Mouse (Mus musculus) liver, embryonic 15.5 days (tissue): Measurements from ENCODE around the gene Uap1l1. TPM values are rescaled to one million over a fixed set of nuclear protein-coding genes. Genes with fewer than 3 reads are reported as not detected.

Source experiments
- ATAC-seq: fragments of 200-750 bp; cut with Nextera tagmentation; 2 replicates; pipeline ENCODE4 v1.8.0; 2017; ENCODE audit warnings: moderate number of reproducible peaks, mild to moderate bottlenecking, moderate library complexity; ENCODE audit not compliant: insufficient read depth
- H3K27ac ChIP-seq: fragments of 300-500 bp; sonication (generic); replicated peaks from 2 replicates; pipeline ENCODE4 v1.5.1; 2015; ENCODE audit warnings: mild to moderate bottlenecking, inconsistent platforms
- H3K27me3 ChIP-seq: fragments of 300-500 bp; sonication (generic); 2 replicates; pipeline ENCODE4 v1.6.1; 2015; ENCODE audit warnings: mild to moderate bottlenecking, inconsistent platforms
- H3K36me3 ChIP-seq: fragments of 300-500 bp; sonication (generic); replicated peaks from 2 replicates; pipeline ENCODE4 v1.6.1; 2015; ENCODE audit warnings: moderate library complexity, mild to moderate bottlenecking, inconsistent platforms
- H3K4me1 ChIP-seq: fragments of 300-500 bp; sonication (generic); replicated peaks from 2 replicates; pipeline ENCODE4 v1.6.1; 2015; ENCODE audit warnings: inconsistent platforms
- H3K4me2 ChIP-seq: fragments of 300-500 bp; sonication (generic); 2 replicates; pipeline ENCODE4 v1.6.1; 2015; ENCODE audit warnings: moderate library complexity, mild to moderate bottlenecking, inconsistent platforms
- H3K4me3 ChIP-seq: fragments of 300-500 bp; sonication (generic); replicated peaks from 2 replicates; pipeline ENCODE4 v1.5.1; 2015; ENCODE audit warnings: mild to moderate bottlenecking, inconsistent platforms
- H3K9ac ChIP-seq: fragments of 300-500 bp; sonication (generic); 2 replicates; pipeline ENCODE4 v1.6.1; 2015; ENCODE audit warnings: moderate library complexity, mild to moderate bottlenecking, inconsistent platforms
- H3K9me3 ChIP-seq: fragments of 300-500 bp; sonication (generic); replicated peaks from 2 replicates; pipeline ENCODE4 v1.6.1; 2016; ENCODE audit warnings: inconsistent platforms
- WGBS: fragments of 180-500 bp; shearing (Covaris S2); methylation state at CpG from one replicate; pipeline ENCODE4 v1.1.7; 2015; ENCODE audit warnings: mixed read lengths; ENCODE audit not compliant: insufficient replicate concordance; 5-methylcytosine and 5-hydroxymethylcytosine counted together
- polyA plus RNA-seq: library from polyadenylated mRNA; unstranded; fragments of >200 nt; fragmentation: Nextera tagmentation; extraction: Ambion mirVana; gene quantifications from 2 replicates; pipeline ENCODE4 v1.2.1, GENCODE M21; 2015

The Uap1l1 gene
- polyA plus RNA-seq, 1 experiment from 2014 or later: 15.1 TPM

DNA sequence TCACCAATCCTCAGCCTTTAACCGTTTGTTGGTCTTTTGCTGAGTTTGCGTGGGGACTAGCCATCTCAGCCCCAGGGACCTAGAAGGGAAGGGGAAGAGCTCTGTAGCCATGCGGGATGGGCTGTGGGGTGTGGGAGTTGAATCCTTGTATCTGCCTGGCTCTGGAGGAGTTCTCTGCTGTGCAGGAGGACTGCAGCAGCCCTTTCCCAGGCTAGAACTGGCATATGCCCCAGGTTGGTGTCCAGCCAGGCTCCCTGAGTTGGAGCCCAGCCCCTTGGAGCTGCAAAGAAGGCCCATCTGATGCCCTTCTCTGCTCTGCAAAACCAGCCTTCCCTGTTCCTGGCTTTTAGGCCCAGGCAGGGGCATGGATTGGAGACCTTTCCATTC, 31.1 kb upstream of the Uap1l1 start:
- WGBS: 16% methylated on average over 3 of the region's 3 CpGs
- H3K9ac ChIP-seq: no peak overlapping the region
- peak overlapping the region; percentile 73 for H3K4me2 ChIP-seq
- H3K36me3 ChIP-seq: no peaks in the 10 kb centered on the region
- H3K27me3 ChIP-seq: peaks cover 85% of the 10 kb centered on the region
- no peak overlapping the region for H3K4me3 ChIP-seq
- H3K27ac ChIP-seq: no peak overlapping the region
- H3K4me1 ChIP-seq: peaks cover 13% of the 10 kb centered on the region
- H3K9me3 ChIP-seq: no peaks in the 10 kb centered on the region
- ATAC-seq: no peak

DNA sequence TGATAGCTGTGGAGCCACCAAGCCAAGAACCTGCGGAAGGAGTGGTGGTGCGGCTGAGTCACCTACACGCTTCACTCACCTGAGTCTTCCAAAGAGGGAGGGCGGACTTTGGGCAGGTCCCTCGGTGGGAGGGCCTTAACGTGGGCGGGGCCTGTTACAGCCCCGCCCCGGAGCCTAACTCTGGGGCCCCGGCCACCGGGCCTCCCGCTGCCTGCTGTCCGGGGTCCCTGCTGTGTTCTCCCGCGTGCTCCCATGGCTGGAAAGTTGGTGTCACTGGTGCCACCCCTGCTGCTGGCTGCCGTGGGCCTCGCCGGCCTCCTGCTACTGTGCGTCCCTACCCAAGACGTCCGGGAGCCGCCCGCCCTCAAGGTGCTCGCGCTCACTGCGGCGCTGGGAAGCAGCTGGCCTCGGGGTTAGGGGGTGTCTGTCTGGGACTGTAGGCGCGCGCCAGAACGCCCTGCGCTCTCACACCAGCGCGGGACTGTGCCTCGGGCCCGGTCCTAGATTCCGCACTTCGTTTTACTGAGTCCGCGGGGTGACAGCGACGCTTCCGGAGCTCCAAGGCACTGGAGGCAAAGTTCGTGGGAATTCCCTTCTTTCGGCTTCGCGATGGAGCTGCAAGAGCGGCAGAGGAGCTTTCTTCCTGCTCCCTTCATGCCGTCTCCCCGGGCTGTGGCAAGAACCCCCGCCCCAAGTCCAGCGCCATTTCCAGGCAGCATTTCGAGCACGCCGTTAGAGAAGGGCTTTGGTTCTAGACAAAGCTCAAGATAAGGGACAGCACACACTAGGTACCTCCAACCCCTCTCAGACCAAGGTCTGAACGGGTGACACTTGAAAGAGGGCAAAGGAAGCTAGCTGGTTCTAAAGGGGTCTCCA, 30.5 kb upstream of the Uap1l1 start, which contains the start of gene Entpd2:
Gene Entpd2, plus strand, starts transcription at position 154 of the 876 bp plus-strand sequence.
- Histone ChIP-seq H3K4me1 (peaks cover 13% of the 10 kb centered on the region), H3K27ac (no peak within 1 kb of the TSS), H3K9me3 (no peaks in the 10 kb centered on the region), H3K27me3 (peaks cover 79% of the 10 kb centered on the region), H3K36me3 (no peaks in the 10 kb centered on the region), H3K9ac (no peak within 1 kb of the TSS), H3K4me3 (peak within 1 kb of the TSS; percentile 49), H3K4me2 (peak within 1 kb of the TSS; percentile 73)
- 3% methylated on average over 57 of the region's 57 CpGs for WGBS
- peak; percentile 37; the same call in 1 of the 2 replicates for ATAC-seq

DNA sequence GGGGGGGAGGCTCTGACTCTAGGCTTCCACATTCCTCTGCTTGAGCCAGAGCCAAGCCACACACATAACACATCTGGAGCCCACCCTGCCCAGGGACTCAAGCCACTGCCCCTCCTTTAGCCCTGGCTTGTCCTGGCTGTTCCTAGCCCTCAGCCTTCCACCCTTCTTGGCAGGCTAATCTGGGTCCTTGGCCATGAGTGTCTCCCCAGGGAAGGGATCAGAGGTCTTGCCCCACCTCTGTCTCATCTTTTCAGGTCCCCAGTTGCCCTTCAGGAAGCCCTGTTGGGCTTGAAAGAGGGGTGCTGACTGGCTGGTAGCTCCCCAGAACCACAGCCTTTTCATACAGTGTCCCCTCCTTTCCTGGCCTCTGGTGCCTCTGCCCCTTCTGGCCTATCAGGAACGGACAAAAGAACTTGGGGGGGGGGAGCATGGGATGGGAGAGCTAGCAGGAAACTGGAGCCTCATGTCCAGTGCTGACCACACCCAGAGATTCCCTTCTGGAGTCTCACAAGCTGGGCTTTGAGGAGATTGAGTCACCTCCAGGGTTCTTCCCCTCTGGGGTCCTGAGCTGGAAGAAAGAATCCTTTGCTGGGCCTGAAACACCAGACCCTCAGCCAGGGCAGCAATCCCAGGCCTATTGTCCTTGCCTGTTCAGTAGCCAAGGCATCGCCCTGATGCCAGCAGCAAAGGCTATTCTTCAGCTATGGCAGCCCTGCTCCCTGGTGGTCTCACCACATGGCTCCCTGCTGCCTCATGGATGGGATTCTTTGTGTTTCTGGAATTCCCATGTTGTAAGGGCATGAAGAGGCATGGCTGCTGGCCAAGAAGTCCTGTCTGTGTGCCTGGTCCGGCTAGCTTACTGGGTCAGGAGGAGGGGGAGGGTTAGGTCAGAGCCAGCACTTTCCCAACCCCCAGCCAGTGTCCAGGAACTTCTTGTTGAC, 29.1 kb upstream of the Uap1l1 start:
- peaks cover 10% of the 10 kb centered on the region for H3K4me1 ChIP-seq
- no peak overlapping the region for H3K27ac ChIP-seq
- no peak overlapping the region for H3K4me3 ChIP-seq
- no peak for ATAC-seq
- 35% methylated on average over 3 of the region's 3 CpGs for WGBS
- peaks cover 65% of the 10 kb centered on the region for H3K27me3 ChIP-seq
- no peaks in the 10 kb centered on the region for H3K36me3 ChIP-seq
- H3K9ac ChIP-seq: no peak overlapping the region
- no peaks in the 10 kb centered on the region for H3K9me3 ChIP-seq
- H3K4me2 ChIP-seq: no peak overlapping the region

DNA sequence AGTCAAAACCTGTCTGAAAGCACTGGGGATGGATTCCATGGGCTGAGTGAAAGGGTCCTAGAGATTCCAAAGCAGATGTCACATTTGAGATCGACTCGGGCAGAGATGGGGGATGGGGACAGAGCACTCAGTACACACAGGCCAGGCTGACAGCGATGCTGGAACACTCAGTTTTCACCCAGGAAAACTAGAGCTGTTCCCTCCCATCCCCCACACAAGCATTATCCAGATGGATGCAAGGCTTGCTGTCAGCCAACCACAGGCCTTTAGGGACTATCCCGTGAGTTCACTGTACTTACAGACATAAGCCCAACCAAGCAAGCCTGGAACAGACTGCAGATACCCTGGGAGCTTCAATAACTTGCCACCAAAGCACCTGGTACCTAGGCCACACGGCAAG, 25.8 kb upstream of the Uap1l1 start:
- Histone ChIP-seq H3K9me3 (no peaks in the 10 kb centered on the region), H3K36me3 (no peaks in the 10 kb centered on the region), H3K4me2 (no peak overlapping the region), H3K27ac (no peak overlapping the region), H3K4me1 (peaks cover 8% of the 10 kb centered on the region), H3K27me3 (peaks cover 41% of the 10 kb centered on the region), H3K4me3 (no peak overlapping the region), H3K9ac (no peak overlapping the region)
- no peak for ATAC-seq
- WGBS: 60% methylated on average over 5 of the region's 5 CpGs

DNA sequence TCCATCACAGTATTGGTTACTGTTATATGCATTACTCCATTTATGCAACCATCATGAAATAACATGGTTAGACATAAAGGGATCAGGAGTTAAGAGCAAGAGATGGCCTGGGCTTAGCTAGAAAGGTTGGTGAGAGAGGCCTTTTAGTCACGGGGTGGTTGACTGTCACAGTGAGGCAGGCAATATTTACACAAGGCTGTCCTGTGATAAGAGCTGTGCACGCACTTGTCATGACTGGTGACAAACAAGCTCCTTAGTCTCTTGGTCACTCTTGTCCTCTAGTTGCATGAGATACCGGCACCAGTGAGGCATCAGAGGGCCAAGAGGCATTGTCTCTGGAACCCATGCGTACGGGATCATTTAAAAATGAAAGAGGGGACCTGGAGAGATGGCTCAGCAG, 19.0 kb upstream of the Uap1l1 start:
- Histone ChIP-seq H3K4me3 (no peak overlapping the region), H3K9me3 (no peaks in the 10 kb centered on the region), H3K27me3 (0 out of 2 replicates have a peak, but pooled peaks cover 25% of the 10 kb centered on the region), H3K4me1 (no peaks in the 10 kb centered on the region), H3K36me3 (no peaks in the 10 kb centered on the region), H3K9ac (no peak overlapping the region), H3K4me2 (no peak overlapping the region), H3K27ac (no peak overlapping the region)
- 55% methylated on average over 5 of the region's 5 CpGs for WGBS
- ATAC-seq: peak; percentile 58

DNA sequence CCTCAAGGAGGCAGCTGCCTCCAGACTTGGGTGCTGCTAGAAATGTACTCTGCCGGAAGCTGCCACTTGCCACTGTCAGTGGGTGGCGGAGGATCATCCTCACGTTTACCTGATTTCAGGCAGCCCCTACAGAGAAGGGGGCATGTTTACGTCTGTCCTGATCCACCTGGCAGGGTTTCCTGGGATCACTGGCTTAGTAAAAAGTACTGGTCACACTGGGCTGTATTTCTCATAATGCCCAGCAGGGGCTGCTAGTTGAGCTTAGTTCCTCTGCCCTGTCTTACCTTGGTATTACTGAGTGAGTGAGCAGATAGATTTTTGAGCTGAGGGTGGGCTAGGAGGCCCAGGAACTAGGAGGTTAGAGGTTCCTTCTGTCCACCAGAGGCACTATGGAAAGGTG, 11.1 kb upstream of the Uap1l1 start:
- 61% methylated on average over 4 of the region's 4 CpGs for WGBS
- Histone ChIP-seq H3K9me3 (no peaks in the 10 kb centered on the region), H3K4me2 (no peak overlapping the region), H3K27ac (no peak overlapping the region), H3K9ac (no peak overlapping the region), H3K36me3 (peaks cover 41% of the 10 kb centered on the region), H3K4me3 (no peak overlapping the region), H3K27me3 (0 out of 2 replicates have a peak, but pooled peaks cover 4% of the 10 kb centered on the region), H3K4me1 (peaks cover 49% of the 10 kb centered on the region)
- ATAC-seq: no peak

DNA sequence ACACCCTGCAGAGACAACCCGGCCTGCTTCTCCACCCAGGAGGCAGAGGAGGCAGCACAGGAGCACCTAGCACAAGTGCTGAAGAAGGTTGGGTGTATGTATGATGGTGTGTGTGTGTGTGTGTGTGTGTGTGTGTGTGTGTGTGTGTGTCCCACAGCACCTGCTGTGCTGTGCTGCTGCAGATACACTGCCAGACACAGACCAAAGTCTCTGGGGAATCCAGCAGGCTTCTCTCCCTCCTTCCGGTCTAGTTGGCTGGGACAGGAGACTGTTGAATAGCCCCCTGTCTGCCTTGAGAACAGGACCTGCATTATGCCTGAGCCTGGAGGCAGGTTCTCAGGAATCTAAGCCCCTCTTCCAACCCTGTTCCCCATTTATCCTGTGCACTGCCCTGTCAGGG, 7.9 kb upstream of the Uap1l1 start:
- peaks cover 75% of the 10 kb centered on the region for H3K4me1 ChIP-seq
- no peaks in the 10 kb centered on the region; the same call in 1 of the 2 replicates for H3K27me3 ChIP-seq
- H3K4me3 ChIP-seq: peak overlapping the region; percentile 86
- peak overlapping the region; percentile 82 for H3K9ac ChIP-seq
- H3K9me3 ChIP-seq: no peaks in the 10 kb centered on the region
- H3K36me3 ChIP-seq: peaks cover 38% of the 10 kb centered on the region
- peak overlapping the region; percentile 98 for H3K4me2 ChIP-seq
- 37% methylated on average over 2 of the region's 2 CpGs for WGBS
- ATAC-seq: no peak
- peak overlapping the region; percentile 90; the same call in 1 of the 2 replicates for H3K27ac ChIP-seq

DNA sequence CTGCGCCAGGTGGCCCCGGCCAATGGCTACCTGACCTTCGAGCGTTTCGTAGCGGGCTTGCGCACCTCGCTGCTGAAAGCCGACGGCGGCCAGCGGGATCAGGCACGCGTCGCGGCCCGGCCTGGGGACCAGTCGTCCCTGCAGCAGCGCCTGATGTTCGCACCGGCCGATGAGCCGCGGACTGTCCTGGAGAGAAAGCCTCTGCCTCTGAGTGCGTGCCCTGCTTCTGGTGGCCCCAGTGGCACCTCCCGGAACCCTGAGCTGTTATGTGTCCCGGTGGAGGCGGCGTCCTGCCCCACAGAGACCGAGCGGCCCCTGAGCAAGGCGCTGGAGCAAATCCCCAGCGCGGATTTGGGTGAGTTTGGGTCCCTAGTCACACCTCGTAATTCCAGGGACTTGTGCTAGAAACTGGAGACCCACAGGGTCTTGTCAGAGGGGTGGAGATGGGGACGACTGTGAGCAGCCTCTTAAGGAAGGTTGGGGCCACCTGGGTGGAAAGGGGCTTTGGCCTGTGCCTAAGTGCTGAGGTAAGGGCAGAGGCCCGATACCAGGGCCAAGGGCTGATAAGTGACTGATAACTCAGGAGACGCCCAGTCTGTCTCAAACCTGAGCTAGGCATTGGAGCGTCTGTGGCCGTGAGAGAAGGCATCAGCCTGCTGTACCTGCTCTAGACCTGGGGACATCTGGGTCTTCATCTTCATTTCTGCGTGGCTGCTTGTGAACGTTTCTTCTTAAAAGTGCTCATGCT, 7.3 kb upstream of the Uap1l1 start:
- Histone ChIP-seq H3K4me3 (peak overlapping the region; percentile 86), H3K36me3 (peaks cover 32% of the 10 kb centered on the region), H3K27me3 (no peaks in the 10 kb centered on the region; the same call in 1 of the 2 replicates), H3K9me3 (no peaks in the 10 kb centered on the region), H3K27ac (peak overlapping the region; percentile 90), H3K4me2 (peak overlapping the region; percentile 98), H3K4me1 (peaks cover 75% of the 10 kb centered on the region), H3K9ac (peak overlapping the region; percentile 82)
- peak; percentile 43 for ATAC-seq
- 2% methylated on average over 42 of the region's 42 CpGs for WGBS

DNA sequence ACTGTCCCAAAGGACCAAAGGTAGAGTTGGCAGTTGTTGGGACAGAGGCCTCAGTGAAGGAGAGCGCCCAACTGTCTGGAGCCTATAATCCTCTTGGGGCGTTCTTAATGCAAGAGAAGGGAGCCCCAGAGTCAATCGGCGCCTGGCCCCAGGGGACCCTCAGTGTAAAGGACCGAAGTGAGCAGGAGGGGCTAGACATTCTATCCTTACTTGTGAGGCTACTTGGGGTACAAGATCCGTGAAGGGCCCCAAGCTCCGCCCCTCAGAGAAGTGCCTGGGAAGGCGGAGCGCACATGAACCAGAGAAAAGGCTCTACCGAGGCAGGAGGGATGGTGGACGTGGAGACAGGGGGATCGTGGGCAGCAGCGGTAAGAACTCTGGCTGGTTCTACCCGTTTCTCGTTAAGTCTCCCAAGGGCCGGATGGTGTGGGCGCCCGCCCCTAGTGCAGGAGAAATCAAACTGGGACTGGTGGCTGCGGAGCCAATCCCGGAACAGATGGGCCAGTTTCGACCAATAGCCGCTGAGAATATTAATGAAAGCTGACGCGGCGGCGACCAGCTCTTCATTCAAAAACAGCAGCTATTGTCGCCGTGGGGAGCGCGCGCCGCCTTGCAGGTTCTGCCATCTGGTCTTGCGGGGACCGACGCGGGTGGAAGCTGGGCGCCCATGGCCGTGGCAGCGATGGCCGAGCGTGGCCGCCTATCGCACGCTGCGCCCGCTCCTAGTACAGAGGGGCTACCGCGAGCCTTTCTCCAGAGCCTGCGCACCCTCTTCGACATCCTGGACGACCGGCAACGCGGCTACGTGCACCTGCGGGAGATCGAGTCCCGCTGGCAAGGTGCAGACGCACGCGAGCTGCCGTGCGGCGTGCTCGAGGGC, 6.5 kb upstream of the Uap1l1 start, which contains the start of gene Sapcd2:
Gene Sapcd2, plus strand, starts transcription at position 558 of the 880 bp plus-strand sequence.
- peak within 1 kb of the TSS; percentile 90 for H3K27ac ChIP-seq
- H3K4me2 ChIP-seq: peak within 1 kb of the TSS; percentile 98
- peak; percentile 84 for ATAC-seq
- peaks cover 24% of the 10 kb centered on the region for H3K36me3 ChIP-seq
- H3K4me1 ChIP-seq: peaks cover 75% of the 10 kb centered on the region
- no peaks in the 10 kb centered on the region; the same call in 1 of the 2 replicates for H3K27me3 ChIP-seq
- H3K9ac ChIP-seq: peak within 1 kb of the TSS; percentile 82
- H3K4me3 ChIP-seq: peak within 1 kb of the TSS; percentile 86
- 1% methylated on average over 65 of the region's 65 CpGs for WGBS
- no peaks in the 10 kb centered on the region for H3K9me3 ChIP-seq
